Mouse (Mus musculus) bone marrow, adult 2 months (tissue): ENCODE measurements at regions not wholly inside any gene's neighbourhood (a gene's known extent, or its start where the extent isn't known, plus 50 kb on each side); places are given as distances from the start of the nearest gene placed in this dataset.

Experiments
- CTCF ChIP-seq: fragments of 200-500 bp; IDR thresholded peaks from 2 replicates; pipeline ENCODE4 v1.5.1; 2011; ENCODE audit warnings: low read length, control low read depth; ENCODE audit not compliant: control insufficient read depth, insufficient read depth
- POLR2A ChIP-seq: fragments of 200-500 bp; IDR thresholded peaks from 2 replicates; pipeline ENCODE4 v1.6.1; 2011; ENCODE audit warnings: low read depth, mild to moderate bottlenecking, control low read depth, low read length, borderline replicate concordance; ENCODE audit not compliant: control insufficient read depth

DNA sequence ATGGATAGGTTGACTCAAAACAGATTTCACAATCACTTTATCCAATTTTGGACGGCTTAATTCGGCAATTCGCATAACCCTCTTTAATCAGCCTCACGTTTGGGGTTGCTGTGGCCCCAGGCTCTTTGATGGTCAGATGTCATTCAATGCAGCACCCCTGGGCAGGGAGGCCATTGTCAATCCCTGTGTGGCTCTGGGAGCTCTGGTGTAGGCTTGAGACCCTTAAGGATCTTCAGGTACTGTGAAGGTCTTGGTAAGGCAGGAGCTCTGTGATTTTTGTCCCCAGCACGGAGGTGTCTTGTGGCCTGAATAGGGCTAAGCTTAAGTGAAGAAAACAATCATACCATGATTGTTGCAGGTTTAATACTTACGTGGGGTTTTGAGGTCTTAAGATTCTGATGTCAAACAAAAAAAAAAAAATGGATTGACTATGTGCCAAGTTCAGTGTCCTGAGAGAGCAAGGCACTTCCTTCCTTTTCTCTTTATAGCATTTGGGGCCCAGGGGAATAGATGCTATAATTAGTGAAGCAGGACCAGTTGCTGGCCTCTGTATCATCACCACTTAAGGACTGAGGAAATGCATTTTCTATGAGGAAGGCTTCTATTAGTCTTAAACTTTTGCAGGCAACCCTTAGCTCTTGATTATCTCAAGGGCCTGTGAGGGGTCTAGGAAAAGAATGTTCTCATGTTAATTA, 98.9 kb downstream of the Ttc32 start:
- no peak for TF ChIP-seq POLR2A
- TF ChIP-seq CTCF, result no peak
